Mouse (Mus musculus) stomach, postnatal 0 days (tissue): ENCODE measurements at regions not wholly inside any gene's neighbourhood (a gene's known extent, or its start where the extent isn't known, plus 50 kb on each side); places are given as distances from the start of the nearest gene placed in this dataset.

ENCODE experiments used
- CTCF ChIP-seq: IDR thresholded peaks from 2 replicates; pipeline ENCODE4 v1.5.1; 2016; ENCODE audit warnings: antibody characterized with exemption, low read depth, mild to moderate bottlenecking, moderate library complexity
- EP300 ChIP-seq: optimal IDR thresholded peaks from 2 replicates; pipeline ENCODE3; 2016; ENCODE audit warnings: antibody characterized with exemption

DNA sequence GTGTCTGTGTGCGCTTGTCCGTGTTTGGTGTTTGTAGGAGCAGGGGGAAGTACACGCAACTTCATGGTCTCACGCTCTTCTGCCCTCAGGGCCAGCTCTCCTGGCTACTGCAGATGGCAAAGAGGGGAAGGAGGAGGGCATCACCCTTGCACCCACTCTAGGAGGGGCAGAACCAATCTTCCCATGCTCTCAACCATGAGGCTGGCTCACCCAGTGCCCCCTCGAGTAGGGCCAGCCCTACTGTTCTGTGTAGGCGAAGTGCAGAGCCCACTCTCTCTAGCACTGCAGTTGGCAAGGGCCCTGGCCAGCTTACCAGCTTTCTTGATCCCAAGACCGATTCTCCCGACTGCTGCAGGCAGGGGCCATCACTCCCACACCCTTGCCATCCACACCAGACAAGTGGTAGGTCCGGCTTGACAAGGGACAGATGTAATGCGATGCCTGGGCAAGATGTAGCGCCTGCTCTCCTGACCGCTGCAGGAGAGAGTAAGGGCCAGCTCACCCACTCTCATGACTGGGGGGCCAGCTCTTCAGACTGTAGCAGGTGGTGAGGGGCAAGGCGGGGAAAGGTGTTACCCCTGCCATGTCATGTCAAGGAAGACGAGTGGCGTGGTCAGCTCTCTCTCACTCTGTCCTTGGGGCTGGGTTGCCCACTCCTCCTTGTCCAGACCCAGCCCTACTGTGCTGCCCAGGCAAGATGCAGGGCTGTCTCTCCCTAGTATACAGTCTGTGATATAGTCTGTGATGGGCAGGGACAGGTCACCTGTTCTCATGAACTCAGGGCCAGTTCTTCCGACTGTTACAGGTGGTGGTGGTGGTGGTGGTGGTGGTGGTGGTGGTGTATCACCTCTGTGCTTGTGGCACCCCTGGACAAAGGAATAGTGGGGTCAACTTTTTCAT, 100.5 kb upstream of the Meis2 start:
- no peak for TF ChIP-seq CTCF
- TF ChIP-seq EP300 = no peak
